Mouse (Mus musculus): ENCODE measurements around the gene Moxd1. TPM values are rescaled to one million over a fixed set of nuclear protein-coding genes. Genes with fewer than 3 reads are reported as not detected.
"Not testable (repeated sequence)": the region's sequence is repeated elsewhere in the genome, so short reads cannot be mapped to it uniquely, and the experiment has no call there.

Moxd1 gene
- polyA plus RNA-seq, 1 experiment from 2014 or later = 19.8 TPM

DNA sequence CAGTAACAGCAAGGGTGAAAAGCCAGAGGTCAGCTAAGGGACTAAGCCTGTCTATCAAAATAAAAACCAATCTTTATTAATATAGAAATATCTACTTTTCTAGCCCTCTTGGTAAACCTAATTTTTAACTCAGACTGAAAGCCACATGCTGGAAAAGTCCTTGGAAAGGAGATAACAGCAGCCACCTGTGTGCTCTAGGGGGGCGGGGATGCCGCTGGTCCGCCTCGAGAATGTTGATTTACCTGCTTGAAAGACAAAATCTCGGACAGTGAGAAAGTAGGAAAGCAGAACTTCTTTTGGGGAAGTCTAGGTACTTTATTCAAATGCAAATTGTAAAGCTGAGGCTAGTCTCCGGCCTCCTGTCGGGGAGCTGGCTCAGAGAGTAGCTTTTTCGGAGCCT lies 103.9 kb downstream of the Moxd1 start:
- not testable (repeated sequence) for H3K9ac ChIP-seq (ENCODE audit: low read depth, low read length); H3K4me3 ChIP-seq (ENCODE audit: low read depth, low read length); DNase-seq (ENCODE audit: low spot score); H3K27ac ChIP-seq (replicated peaks; ENCODE audit: low read depth, low read length); H3K4me2 ChIP-seq (ENCODE audit: low read depth, low read length); H3K27me3 ChIP-seq (replicated peaks; ENCODE audit: control insufficient read depth, insufficient read depth, low read length); H3K4me1 ChIP-seq (ENCODE audit: control insufficient read depth, insufficient read depth, low read length); H3K36me3 ChIP-seq (ENCODE audit: control insufficient read depth, insufficient read depth, low read length); H3K9me3 ChIP-seq (ENCODE audit: control insufficient read depth, low read length); ATAC-seq (ENCODE audit: low read depth)
- WGBS = 55% methylated on average over 8 of the region's 8 CpGs

GRCm38 (mm10) chr10:24332799-24333198 lies 109.5 kb downstream of the Moxd1 start:
- ATAC-seq (ENCODE audit: low read depth) = no peak
- no peak overlapping the region for H3K9ac ChIP-seq (ENCODE audit: low read depth, low read length)
- H3K36me3 ChIP-seq (ENCODE audit: control insufficient read depth, insufficient read depth, low read length) = no peaks in the 10 kb centered on the region
- no peak for DNase-seq (ENCODE audit: low spot score)
- H3K4me3 ChIP-seq (ENCODE audit: low read depth, low read length) = no peak overlapping the region
- H3K4me2 ChIP-seq (ENCODE audit: low read depth, low read length) = no peak overlapping the region
- peak overlapping the region; percentile 4; the same call in 1 of the 2 replicates for H3K27ac ChIP-seq (replicated peaks; ENCODE audit: low read depth, low read length)
- H3K4me1 ChIP-seq (ENCODE audit: control insufficient read depth, insufficient read depth, low read length) = 0 out of 2 replicates have a peak, but pooled peaks cover 2% of the 10 kb centered on the region
- no peaks in the 10 kb centered on the region for H3K9me3 ChIP-seq (ENCODE audit: control insufficient read depth, low read length)
- 52% methylated on average over 3 of the region's 3 CpGs for WGBS
- H3K27me3 ChIP-seq (replicated peaks; ENCODE audit: control insufficient read depth, insufficient read depth, low read length) = no peaks in the 10 kb centered on the region

GRCm38 (mm10) chr10:24339593-24340143 lies 116.4 kb downstream of the Moxd1 start:
- Histone ChIP-seq H3K4me2 (ENCODE audit: low read depth, low read length) (no peak overlapping the region; the same call in 1 of the 2 replicates), H3K9ac (ENCODE audit: low read depth, low read length) (no peak overlapping the region), H3K9me3 (ENCODE audit: control insufficient read depth, low read length) (no peaks in the 10 kb centered on the region), H3K36me3 (ENCODE audit: control insufficient read depth, insufficient read depth, low read length) (no peaks in the 10 kb centered on the region), H3K4me1 (ENCODE audit: control insufficient read depth, insufficient read depth, low read length) (peaks cover 20% of the 10 kb centered on the region), H3K27ac (replicated peaks; ENCODE audit: low read depth, low read length) (peak overlapping the region; percentile 81), H3K27me3 (replicated peaks; ENCODE audit: control insufficient read depth, insufficient read depth, low read length) (no peaks in the 10 kb centered on the region), H3K4me3 (ENCODE audit: low read depth, low read length) (no peak overlapping the region)
- DNase-seq (ENCODE audit: low spot score) (no peak), ATAC-seq (ENCODE audit: low read depth) (no peak)
- WGBS = 50% methylated on average over 10 of the region's 10 CpGs

DNA sequence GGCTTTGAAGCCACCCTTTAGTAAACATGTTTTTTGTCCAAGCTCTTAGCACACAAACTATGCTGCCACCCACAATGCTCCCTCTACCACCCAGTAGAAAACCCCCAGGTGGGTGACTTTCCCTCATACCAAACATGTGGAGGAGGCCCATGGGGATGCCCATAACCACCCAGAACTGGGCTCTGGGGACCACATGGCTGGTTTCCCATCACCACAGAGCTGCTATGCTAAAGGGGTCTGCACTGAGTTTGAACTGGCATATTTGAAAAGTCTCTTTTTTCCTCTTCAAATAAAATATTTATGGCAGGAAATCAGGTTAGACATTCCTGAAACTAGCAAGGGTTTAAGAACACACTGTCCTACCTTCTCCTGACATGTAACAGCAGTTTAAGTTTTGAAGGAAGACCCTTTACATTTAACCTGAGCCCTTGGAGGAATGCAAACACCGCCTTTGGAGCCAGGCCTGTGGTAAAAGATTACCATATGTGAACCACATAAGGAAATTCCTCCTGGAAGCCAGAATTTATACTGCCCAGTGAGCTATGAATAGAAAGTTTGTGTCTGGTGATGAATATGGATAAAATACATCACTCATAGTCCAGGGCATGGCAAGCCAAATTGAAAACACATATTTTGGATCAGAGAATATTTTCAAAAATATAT lies 117.4 kb downstream of the Moxd1 start:
- H3K4me2 ChIP-seq (ENCODE audit: low read depth, low read length) = peak overlapping the region; percentile 0; the same call in 1 of the 2 replicates
- no peaks in the 10 kb centered on the region for H3K36me3 ChIP-seq (ENCODE audit: control insufficient read depth, insufficient read depth, low read length)
- ATAC-seq (ENCODE audit: low read depth) (peak; percentile 81), DNase-seq (ENCODE audit: low spot score) (peak; percentile 88)
- H3K9ac ChIP-seq (ENCODE audit: low read depth, low read length) = no peak overlapping the region
- no peaks in the 10 kb centered on the region for H3K9me3 ChIP-seq (ENCODE audit: control insufficient read depth, low read length)
- peak overlapping the region; percentile 81 for H3K27ac ChIP-seq (replicated peaks; ENCODE audit: low read depth, low read length)
- H3K4me1 ChIP-seq (ENCODE audit: control insufficient read depth, insufficient read depth, low read length) = peaks cover 20% of the 10 kb centered on the region
- H3K4me3 ChIP-seq (ENCODE audit: low read depth, low read length) = no peak overlapping the region
- 28% methylated on average over 1 of the region's 1 CpGs for WGBS
- H3K27me3 ChIP-seq (replicated peaks; ENCODE audit: control insufficient read depth, insufficient read depth, low read length) = no peaks in the 10 kb centered on the region

DNA sequence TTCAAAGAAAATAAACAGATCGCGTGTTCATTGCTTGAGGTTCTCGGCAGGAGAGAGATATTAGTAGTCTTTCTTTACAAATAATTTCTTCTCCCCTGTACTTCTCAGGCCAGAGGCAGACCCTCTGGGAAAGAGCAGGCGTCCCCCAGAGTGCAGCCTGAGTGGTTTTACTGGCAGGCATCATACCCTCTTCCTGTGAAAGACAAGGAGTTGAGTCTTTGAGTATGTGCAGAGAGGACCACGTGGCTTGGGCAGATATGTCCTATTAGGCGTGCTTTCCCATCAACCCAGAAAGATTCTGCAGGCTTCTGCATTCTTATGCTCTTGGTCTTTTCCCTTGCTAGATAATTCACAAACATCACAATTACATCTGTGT lies 117.9 kb downstream of the Moxd1 start:
- Histone ChIP-seq H3K27ac (replicated peaks; ENCODE audit: low read depth, low read length) (peak overlapping the region; percentile 81), H3K4me2 (ENCODE audit: low read depth, low read length) (no peak overlapping the region), H3K27me3 (replicated peaks; ENCODE audit: control insufficient read depth, insufficient read depth, low read length) (no peaks in the 10 kb centered on the region), H3K9ac (ENCODE audit: low read depth, low read length) (no peak overlapping the region), H3K9me3 (ENCODE audit: control insufficient read depth, low read length) (no peaks in the 10 kb centered on the region), H3K36me3 (ENCODE audit: control insufficient read depth, insufficient read depth, low read length) (no peaks in the 10 kb centered on the region), H3K4me1 (ENCODE audit: control insufficient read depth, insufficient read depth, low read length) (peaks cover 20% of the 10 kb centered on the region), H3K4me3 (ENCODE audit: low read depth, low read length) (no peak overlapping the region)
- no peak for DNase-seq (ENCODE audit: low spot score)
- 44% methylated on average over 6 of the region's 6 CpGs for WGBS
- ATAC-seq (ENCODE audit: low read depth) = peak; percentile 53; the same call in 1 of the 2 replicates

DNA sequence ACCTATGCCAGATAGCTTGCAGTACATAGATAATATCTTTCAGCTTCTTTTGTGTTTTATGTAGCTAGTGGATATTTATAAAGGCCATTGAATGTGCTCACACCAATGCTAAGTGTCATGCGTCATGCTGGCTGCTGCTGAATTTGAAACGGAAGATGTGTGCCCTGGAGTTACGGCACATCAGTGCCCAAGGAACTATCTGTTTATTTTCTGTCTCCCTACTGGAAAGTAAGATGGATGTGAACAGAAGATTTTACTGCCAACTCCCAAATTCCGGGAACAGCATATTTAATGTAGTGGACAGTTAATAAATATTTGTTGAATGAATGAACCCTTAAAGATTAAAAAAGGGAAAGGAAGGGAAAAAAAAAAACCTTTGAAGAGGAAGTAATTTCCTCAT lies 119.8 kb downstream of the Moxd1 start:
- H3K9me3 ChIP-seq (ENCODE audit: control insufficient read depth, low read length) = no peaks in the 10 kb centered on the region
- no peak for DNase-seq (ENCODE audit: low spot score)
- no peak overlapping the region for H3K4me2 ChIP-seq (ENCODE audit: low read depth, low read length)
- no peaks in the 10 kb centered on the region for H3K36me3 ChIP-seq (ENCODE audit: control insufficient read depth, insufficient read depth, low read length)
- H3K9ac ChIP-seq (ENCODE audit: low read depth, low read length) = no peak overlapping the region
- H3K27me3 ChIP-seq (replicated peaks; ENCODE audit: control insufficient read depth, insufficient read depth, low read length) = no peaks in the 10 kb centered on the region
- no peak overlapping the region for H3K4me3 ChIP-seq (ENCODE audit: low read depth, low read length)
- no peak overlapping the region for H3K27ac ChIP-seq (replicated peaks; ENCODE audit: low read depth, low read length)
- H3K4me1 ChIP-seq (ENCODE audit: control insufficient read depth, insufficient read depth, low read length) = peaks cover 20% of the 10 kb centered on the region
- 66% methylated on average over 4 of the region's 4 CpGs for WGBS
- no peak for ATAC-seq (ENCODE audit: low read depth)

Other genes with a start within 250 kb of the Moxd1 start
- not detected in 2 replicates for gene Taar6, start 237.9 kb upstream of the Moxd1 start, polyA plus RNA-seq (2014; fragmentation: Nextera tagmentation; extraction: Ambion mirVana)
- not detected in 2 replicates for gene Taar7a, start 230.0 kb upstream of the Moxd1 start, polyA plus RNA-seq (2014; fragmentation: Nextera tagmentation; extraction: Ambion mirVana)
- gene Taar7b, start 223.6 kb upstream of the Moxd1 start, polyA plus RNA-seq (2014; fragmentation: Nextera tagmentation; extraction: Ambion mirVana) = not detected in 2 replicates
- not detected in 2 replicates for gene Taar7d, start 196.3 kb upstream of the Moxd1 start, polyA plus RNA-seq (2014; fragmentation: Nextera tagmentation; extraction: Ambion mirVana)
- not detected in 2 replicates for gene Taar7e, start 185.9 kb upstream of the Moxd1 start, polyA plus RNA-seq (2014; fragmentation: Nextera tagmentation; extraction: Ambion mirVana)
- gene Taar7f, start 174.0 kb upstream of the Moxd1 start, polyA plus RNA-seq (2014; fragmentation: Nextera tagmentation; extraction: Ambion mirVana) = not detected in 2 replicates
- not detected in 2 replicates for gene Taar8a, start 147.0 kb upstream of the Moxd1 start, polyA plus RNA-seq (2014; fragmentation: Nextera tagmentation; extraction: Ambion mirVana)
- not detected in 2 replicates for gene Taar8b, start 131.2 kb upstream of the Moxd1 start, polyA plus RNA-seq (2014; fragmentation: Nextera tagmentation; extraction: Ambion mirVana)
- not detected in 2 replicates for gene Taar8c, start 121.6 kb upstream of the Moxd1 start, polyA plus RNA-seq (2014; fragmentation: Nextera tagmentation; extraction: Ambion mirVana)
- gene Taar9, start 114.0 kb upstream of the Moxd1 start, polyA plus RNA-seq (2014; fragmentation: Nextera tagmentation; extraction: Ambion mirVana) = not detected in 2 replicates
- 86.9 and 93.9 TPM in 2 replicates for gene Stx7, start 74.2 kb upstream of the Moxd1 start, polyA plus RNA-seq (2014; fragmentation: Nextera tagmentation; extraction: Ambion mirVana)